Mouse (Mus musculus) left cerebral cortex, adult 8-10 months (tissue): ENCODE measurements around the gene Fhad1. TPM values are rescaled to one million over a fixed set of nuclear protein-coding genes. Genes with fewer than 3 reads are reported as not detected.
"Not testable (repeated sequence)": the region's sequence is repeated elsewhere in the genome, so short reads cannot be mapped to it uniquely, and the experiment has no call there.

Source experiments
- DNase-seq, 2 experiments: peaks; one replicate each; pipeline ENCODE4 v3.0.0; 2022; ENCODE audit warnings: low spot score in 2 of 2
- total RNA-seq, 4 experiments: library from RNA; stranded (reverse); gene quantifications; 2 replicates each; pipeline ENCODE4 v1.2.4; 2022

The Fhad1 gene
- total RNA-seq, result 10 to 100 TPM in 1 of 4 experiments, 1 to 10 TPM in 3; 6.4 to 11.9 (median 8.2) TPM

DNA sequence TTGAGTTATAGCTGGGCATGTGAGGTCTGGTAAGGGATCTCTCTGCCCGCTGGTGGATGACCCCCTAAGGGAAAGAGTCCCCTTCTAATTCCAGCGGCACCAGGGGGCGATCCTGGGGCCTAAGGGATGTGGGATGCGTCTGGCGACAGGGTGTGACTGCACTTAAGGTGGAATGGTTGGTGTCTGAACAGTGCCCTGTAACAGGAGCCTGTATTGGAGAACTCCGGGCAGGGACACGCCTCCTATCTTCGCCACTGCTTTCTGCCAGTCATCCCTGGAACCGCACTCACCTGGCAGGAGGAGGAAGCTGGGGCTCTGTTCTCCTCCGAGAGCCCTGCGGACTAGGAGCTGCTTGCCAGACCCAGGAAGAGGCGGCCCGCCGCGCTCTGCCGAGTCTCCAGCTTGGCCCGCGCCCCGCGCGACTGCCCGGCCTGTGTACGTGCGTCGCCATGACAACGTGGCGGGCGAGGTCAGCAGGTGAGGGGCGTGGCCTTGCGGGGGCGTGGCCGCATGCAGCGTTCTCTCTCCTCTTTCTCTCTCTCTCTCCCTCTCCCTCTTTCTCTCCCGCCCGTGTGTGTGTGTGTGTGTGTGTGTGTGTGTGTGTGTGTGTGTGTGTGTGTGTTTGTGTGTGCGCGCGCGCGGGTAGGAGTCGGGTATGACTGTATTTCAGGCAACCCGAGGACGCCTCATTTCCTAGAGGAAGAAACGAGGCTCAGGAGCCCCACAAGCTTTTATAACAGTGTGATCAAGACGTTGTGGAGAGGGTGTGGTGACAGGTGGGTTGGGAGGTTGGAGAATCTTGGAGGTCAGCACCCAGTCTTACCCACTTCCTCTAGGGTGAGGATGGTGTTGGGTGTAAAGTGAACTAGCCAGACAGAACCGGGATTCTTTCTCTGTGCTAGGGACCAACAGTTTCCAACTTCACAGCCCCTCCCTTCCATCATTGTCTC, at the start of gene Fhad1:
Gene Fhad1, minus strand, starts transcription at position 424 of the 950 bp plus-strand sequence.
- DNase-seq, result peak in 1 of 2 experiments; percentile 58

DNA sequence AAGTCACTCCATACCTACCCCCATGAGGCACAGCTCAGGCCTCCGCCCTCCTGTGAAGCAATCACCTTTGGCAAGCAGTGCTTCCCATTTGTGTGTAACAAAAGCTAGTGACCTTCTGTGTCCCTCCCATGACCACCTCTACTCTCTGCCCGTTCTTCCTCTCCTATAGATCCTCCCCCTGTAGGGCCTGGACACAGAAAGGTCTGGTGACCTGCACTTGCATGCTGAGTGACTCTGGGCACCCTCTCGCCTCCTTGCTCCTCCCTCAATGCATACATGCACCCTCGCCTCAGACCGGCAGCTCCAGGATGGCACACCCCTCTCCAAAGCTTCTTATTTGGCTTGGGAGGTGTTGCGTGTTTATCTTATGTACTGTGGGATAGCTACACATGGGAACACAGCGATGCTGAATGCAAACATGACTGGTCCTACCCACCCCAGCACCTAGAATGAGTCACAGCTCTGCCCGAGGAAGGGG, 48.2 kb upstream of the Fhad1 start:
- DNase-seq, result no peak

DNA sequence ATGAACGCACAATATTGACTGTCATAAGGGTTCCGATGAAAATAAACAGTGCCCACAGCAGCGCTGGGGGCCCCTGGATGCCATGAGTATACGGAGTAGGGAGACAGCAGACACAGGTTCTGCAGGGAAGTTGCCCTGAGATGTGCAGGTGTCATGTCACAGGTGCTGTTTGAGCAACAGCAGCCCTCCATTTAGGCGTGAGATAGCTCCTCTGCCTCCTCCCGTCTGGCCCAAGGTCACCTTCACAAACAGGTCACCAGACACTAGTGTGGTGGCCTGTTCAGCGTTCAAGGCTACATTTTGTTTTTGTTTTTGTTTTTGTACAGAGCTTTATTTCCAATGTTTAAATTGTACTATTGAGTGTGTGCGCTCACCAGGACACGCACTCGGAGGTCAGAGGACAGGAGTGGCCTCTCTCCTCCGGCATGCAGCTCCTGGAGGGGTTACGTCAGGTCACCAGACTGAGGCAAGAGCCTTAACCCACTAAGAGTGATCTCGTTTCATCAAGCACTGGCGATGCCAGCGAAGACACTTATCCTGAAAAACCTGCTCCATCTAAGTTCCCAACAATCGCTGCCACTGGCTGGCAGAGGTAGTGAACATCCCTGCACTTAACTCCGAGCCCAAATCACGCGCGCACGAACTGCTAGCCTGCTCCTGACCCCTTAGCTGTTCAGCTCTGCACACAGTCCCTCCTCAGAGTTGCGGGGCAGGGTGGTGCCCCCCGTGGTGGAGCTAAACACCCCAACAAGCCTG, 46.8 kb upstream of the Fhad1 start:
- no peak for DNase-seq

DNA sequence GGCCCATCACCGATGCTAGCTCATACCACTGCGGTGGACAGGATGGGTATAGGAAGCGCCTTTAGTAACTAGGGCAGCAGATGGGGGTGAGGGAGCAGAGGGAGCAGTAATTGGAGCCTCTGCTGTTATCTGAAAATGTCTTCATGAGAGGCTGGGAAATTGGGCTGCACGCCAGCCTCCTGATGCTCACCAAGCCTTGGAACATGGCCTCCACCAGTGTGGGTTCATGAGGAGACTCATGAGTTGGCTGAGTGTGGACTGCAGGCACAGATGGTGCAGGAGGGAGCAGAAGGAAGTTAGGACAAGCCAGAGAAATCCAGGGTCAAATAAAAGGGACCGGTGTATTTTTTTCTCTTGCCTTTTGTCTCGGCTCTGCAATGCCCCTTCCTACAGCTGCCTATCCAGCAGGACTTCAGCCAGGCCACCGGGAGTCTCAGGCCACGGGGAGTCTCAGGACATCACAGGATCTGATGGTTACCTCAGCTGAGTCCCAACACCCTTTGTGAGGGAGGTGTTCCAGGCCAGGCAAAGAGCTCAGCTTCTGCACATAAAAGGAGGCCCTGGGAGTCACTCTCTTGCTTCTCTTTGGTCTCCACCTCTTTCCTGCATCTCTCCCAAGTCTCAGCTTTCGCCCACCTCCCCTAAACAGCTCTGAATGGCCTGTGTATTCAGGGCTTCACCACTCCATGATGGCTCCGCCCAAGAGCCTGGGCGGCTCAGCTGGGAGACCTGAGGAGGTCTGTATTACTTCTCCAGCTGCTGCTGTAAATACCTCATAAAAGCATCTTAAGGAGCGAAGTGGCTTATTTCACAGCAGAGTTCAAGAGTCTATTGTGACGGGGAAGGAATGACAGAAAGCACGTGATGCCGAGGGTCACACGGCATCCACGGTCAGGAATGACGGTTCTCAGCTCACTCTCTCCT, 45.8 kb upstream of the Fhad1 start:
- no peak for DNase-seq

GRCm38 (mm10) chr4:142059841-142060193, 44.9 kb upstream of the Fhad1 start:
- no peak for DNase-seq

GRCm38 (mm10) chr4:142059113-142059840, 44.4 kb upstream of the Fhad1 start:
- DNase-seq, result no peak

DNA sequence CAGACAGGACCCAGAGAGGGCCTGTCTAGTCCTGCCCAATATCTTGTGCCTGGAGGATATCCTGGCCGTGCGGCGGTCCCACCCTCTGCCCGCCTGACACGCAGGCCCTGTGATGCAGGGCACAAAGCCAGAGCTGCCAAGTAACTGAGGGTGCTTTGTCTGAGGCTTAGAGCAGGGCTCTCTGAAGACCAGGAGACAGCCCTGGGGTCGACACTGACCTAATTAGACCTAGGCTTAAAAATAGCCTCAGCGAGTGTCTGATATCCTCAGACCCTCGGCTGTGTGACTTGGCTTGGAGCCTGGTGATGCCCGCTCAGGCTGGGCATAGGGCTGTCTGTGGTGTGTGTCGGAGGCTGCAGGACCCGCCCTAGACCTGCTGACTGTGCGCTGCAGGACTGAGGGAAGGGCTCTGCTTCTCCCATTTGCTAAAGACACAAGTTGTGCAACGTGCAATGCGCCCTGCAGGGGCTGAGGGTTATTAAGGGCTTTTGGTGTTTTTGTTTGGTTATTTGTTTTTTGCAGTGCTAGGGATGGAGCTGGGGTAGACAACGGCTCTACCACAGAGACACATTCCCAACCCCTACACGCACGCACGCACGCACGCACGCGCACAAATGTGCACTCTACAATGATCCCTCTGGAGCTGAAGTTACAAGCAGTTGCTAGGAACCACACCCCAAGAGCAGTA, 42.8 kb upstream of the Fhad1 start:
- DNase-seq, result peak in 1 of 2 experiments; percentile 55

DNA sequence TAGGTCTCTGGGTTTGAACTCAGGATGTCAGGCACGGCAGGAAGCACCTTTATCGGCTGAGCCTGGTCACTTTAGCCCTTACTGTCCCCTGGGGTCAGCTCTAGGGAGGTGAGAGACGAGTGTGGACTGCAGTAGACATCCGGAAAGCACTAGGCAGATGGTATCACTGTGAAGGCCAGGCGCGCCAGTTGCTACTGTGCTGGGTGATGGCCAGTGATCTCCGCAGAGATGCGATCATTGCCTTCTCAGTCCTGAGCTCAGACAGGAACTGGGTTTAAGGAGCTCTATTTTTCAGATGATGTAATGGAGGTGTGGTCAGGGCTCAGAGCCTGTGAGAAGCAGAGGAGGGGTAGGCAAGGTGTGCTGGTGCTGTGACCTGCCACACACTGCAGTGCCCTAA, 40.7 kb upstream of the Fhad1 start:
- DNase-seq, result no peak

DNA sequence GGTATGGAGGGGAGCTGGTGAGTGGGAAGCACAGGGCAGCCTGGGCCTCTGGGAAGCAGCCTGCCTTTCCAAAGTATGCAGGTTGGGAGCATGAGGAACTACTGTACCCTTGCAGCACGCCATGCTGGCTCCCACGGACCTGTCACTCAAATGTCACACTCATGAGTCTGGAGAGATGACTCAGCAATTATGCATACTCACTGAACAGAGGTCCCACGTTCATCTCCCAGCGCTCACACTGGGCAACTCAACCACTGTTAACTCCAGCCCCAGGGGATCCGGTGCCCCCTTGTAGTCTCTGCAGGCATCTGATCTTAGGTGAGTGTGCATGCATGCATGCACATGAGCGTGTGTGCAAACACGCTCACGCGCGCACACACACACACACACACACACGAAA, 39.7 kb upstream of the Fhad1 start:
- DNase-seq, result peak in 1 of 2 experiments; percentile 13

GRCm38 (mm10) chr4:142053661-142054448, 39.0 kb upstream of the Fhad1 start:
- no peak for DNase-seq

GRCm38 (mm10) chr4:142053261-142053660, 38.4 kb upstream of the Fhad1 start:
- DNase-seq, result no peak

- no peak for DNase-seq
Measured at GRCm38 (mm10) chr4:142052391-142053132, 37.7 kb upstream of the Fhad1 start.

DNA sequence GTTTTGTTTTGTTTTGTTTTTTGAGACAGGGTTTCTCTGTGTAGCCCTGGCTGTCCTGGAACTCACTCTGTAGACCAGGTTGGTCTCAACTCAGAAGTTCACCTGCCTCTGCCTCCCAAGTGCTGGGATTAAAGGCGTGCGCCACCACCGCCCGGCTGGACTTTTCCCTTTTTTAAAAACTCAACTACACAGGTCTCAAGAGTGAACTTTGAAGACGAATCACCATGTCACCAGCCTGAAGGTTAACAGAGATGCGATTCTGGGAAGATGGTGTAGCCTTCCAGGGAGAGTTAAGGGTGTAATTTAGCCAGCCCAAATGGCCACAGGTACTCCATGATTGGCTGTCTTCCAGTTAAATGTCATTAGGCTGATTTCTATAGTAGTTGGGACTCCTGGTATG, 37.0 kb upstream of the Fhad1 start:
- DNase-seq, result not testable (repeated sequence)

- DNase-seq, result no peak
Measured at GRCm38 (mm10) chr4:142049963-142050362, 35.1 kb upstream of the Fhad1 start.

DNA sequence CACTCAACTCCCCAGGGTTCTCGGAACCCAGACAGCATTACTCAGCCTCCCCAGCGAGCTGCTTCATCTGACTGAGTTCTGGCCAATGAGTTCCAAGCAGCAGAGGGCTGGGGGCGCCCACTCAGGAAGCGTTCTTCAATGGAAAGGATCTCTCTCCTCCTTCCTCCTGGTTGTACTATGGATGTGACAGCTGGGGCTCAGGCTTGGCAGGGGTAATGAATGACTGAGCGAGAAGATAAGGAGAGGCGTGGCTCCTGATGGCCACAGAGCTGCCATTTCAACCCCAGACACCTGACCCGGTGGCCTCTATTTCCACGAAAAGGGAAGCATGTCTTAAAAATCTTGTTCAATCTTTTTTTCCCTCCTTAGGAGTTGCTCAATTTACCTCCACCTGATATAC, 33.5 kb upstream of the Fhad1 start:
- DNase-seq, result no peak

DNA sequence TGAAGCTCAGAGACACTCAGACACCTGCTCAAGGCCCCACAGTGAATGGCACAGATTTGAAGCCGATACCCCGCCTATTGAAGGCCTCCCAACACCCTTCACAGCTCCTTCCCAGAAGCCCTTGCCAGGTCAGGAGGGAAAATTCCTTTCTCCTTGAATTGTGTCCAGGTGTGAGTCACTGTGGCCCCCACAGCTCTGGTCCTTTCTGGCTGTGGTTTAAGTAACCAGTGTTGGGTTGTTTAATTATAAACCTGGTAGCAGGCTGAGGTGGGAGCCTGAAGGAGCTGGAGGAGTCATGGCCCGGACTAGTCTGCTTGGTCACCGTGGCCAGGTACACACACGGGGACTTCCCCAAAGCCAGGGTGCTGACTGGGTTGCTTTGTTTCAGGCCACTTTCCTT, 32.1 kb upstream of the Fhad1 start:
- no peak for DNase-seq

GRCm38 (mm10) chr4:142046496-142046895, 31.6 kb upstream of the Fhad1 start:
- no peak for DNase-seq

DNA sequence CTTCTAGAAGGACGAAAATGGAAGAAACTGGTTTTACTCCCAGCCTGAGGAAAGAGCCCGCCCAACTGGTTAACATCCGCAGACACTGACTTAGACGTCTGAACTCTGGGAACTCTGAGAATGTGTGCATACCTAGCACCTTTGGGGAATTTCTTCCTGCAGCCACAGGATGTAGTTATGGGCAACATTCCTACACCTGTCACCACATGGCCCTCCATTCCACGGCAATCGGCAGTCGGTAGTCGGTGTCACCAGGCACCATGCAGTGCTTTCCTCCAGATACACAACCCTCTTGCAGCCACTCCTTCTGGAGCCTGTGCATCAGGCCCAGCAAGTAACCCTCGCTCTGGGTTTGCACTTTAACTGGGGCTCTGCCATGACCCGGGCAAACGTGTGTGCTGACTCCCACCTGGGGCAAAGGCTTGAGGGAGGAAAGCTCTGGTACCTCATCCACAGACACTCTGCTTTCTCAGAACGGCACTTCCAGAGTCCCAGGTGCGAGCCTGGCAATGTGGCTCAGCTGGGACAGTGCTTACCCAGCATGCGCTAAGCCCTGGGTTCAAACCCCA, 30.8 kb upstream of the Fhad1 start:
- DNase-seq, result no peak
